8 mouse cellular contexts compared by ENCODE assay signal in the genomic region with DNA sequence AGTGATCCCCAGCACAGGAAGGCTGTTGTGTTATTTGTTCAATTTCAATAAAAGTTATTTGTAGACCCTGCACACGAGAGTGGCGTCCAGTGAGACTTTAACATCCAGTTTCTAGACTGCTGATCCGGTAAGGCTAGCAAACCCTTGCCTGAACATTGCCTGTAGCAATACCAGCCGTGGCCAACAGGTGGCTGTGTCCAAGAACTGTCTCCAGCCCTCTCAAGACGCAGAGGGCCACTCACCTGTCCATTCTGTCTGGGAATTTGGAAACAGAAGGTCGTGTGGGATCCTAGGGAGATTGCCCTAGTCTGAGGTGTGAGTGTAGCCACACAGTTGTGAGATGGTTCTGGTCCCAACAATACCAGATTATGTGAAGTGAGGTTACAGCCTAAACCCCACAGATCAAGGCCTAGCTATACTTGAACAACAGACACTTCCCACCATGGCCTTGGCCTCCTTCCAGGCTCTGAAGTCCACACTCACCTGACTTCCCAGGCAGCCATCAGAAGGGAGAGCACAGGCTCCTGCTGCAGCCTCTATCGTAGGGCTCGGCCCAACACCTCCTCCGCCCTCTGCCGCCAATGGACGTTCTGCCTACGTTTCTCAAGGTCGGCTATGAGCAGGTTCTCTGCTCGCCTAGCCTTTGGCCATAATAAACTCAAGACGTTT. TPM values are rescaled to one million over a fixed set of nuclear protein-coding genes. Genes with fewer than 3 reads are reported as not detected.
DNase-seq lines count a peak whose midpoint lies in the region; ATAC-seq lines count a peak whose summit lies in the region.

No protein-coding gene starts in this region.

- WGBS in forebrain, embryonic 14.5 days, result 60% methylated on average over 15 of the region's 15 CpGs
- WGBS in hindbrain, embryonic 15.5 days, result 63% methylated on average over 15 of the region's 15 CpGs
- WGBS in limb, embryonic 10.5 days, result 62% methylated on average over 15 of the region's 15 CpGs
- WGBS in midbrain, embryonic 13.5 days, result 62% methylated on average over 15 of the region's 15 CpGs

- H3K27ac ChIP-seq in brown adipose tissue, adult 24 weeks (replicated peaks; ENCODE audit: low read depth, low read length), result peak overlapping the region; percentile 99
- no peak overlapping the region for H3K27ac ChIP-seq in forebrain, embryonic 14.5 days (ENCODE audit: low read depth, low read length)
- 0 out of 2 replicates have a peak overlapping the region, but pooled peaks have one; percentile 16 for H3K27ac ChIP-seq in hindbrain, embryonic 15.5 days (replicated peaks)
- H3K27ac ChIP-seq in limb, embryonic 10.5 days, result 0 out of 2 replicates have a peak overlapping the region, but pooled peaks have one; percentile 22
- H3K27ac ChIP-seq in midbrain, embryonic 13.5 days, result peak overlapping the region; percentile 35; the same call in 1 of the 2 replicates

- DNase-seq in gastrocnemius, adult 18-20 months (ENCODE audit: low spot score), result peak; percentile 86
- no peak for DNase-seq in gastrocnemius, postnatal 25 days
- DNase-seq in forebrain, embryonic 14.5 days (ENCODE audit: low spot score), result peak; percentile 73
- DNase-seq in limb, embryonic 10.5 days (ENCODE audit: low spot score), result peak; percentile 84
- DNase-seq in splenic B cell, adult 2 months (ENCODE audit: low read depth, low spot score), result peak; percentile 88

- H3K9me3 ChIP-seq in forebrain, embryonic 14.5 days (replicated peaks; ENCODE audit: control insufficient read depth, low read length), result no peaks in the 10 kb centered on the region
- no peaks in the 10 kb centered on the region for H3K9me3 ChIP-seq in hindbrain, embryonic 15.5 days
- H3K9me3 ChIP-seq in limb, embryonic 10.5 days (replicated peaks), result no peaks in the 10 kb centered on the region
- no peaks in the 10 kb centered on the region for H3K9me3 ChIP-seq in midbrain, embryonic 13.5 days

- H3K9ac ChIP-seq in forebrain, embryonic 14.5 days (ENCODE audit: low read length), result no peak overlapping the region
- no peak overlapping the region for H3K9ac ChIP-seq in hindbrain, embryonic 15.5 days
- no peak overlapping the region for H3K9ac ChIP-seq in midbrain, embryonic 13.5 days (replicated peaks)

- ATAC-seq in forebrain, embryonic 14.5 days, result no peak
- no peak for ATAC-seq in hindbrain, embryonic 15.5 days (ENCODE audit: low FRiP score, low read depth)
- ATAC-seq in midbrain, embryonic 13.5 days, result no peak

- H3K36me3 ChIP-seq in forebrain, embryonic 14.5 days (ENCODE audit: control insufficient read depth, insufficient read depth, low read length), result peaks cover 41% of the 10 kb centered on the region
- peaks cover 12% of the 10 kb centered on the region; the same call in 1 of the 2 replicates for H3K36me3 ChIP-seq in hindbrain, embryonic 15.5 days
- peaks cover 52% of the 10 kb centered on the region for H3K36me3 ChIP-seq in limb, embryonic 10.5 days
- H3K36me3 ChIP-seq in midbrain, embryonic 13.5 days, result peaks cover 46% of the 10 kb centered on the region
- H3K36me3 ChIP-seq in splenic B cell, adult 2 months (ENCODE audit: control insufficient read depth, insufficient read depth, low read length, poor library complexity, severe bottlenecking), result no peaks in the 10 kb centered on the region

- H3K27me3 ChIP-seq in forebrain, embryonic 14.5 days (replicated peaks; ENCODE audit: control insufficient read depth, insufficient read depth, low read length), result no peaks in the 10 kb centered on the region
- H3K27me3 ChIP-seq in hindbrain, embryonic 15.5 days, result no peaks in the 10 kb centered on the region
- no peaks in the 10 kb centered on the region for H3K27me3 ChIP-seq in limb, embryonic 10.5 days (ENCODE audit: low read depth, poor library complexity, severe bottlenecking)
- no peaks in the 10 kb centered on the region for H3K27me3 ChIP-seq in midbrain, embryonic 13.5 days
- no peaks in the 10 kb centered on the region for H3K27me3 ChIP-seq in splenic B cell, adult 2 months (ENCODE audit: control insufficient read depth, insufficient read depth, low read length, poor library complexity, severe bottlenecking)

- H3K4me1 ChIP-seq in brown adipose tissue, adult 24 weeks (ENCODE audit: control insufficient read depth, insufficient read depth, insufficient read length, low read length), result peaks cover 33% of the 10 kb centered on the region
- peaks cover 31% of the 10 kb centered on the region for H3K4me1 ChIP-seq in forebrain, embryonic 14.5 days (ENCODE audit: control insufficient read depth, insufficient read depth, low read length)
- peaks cover 53% of the 10 kb centered on the region for H3K4me1 ChIP-seq in hindbrain, embryonic 15.5 days (replicated peaks)
- H3K4me1 ChIP-seq in limb, embryonic 10.5 days, result peaks cover 82% of the 10 kb centered on the region
- peaks cover 61% of the 10 kb centered on the region for H3K4me1 ChIP-seq in midbrain, embryonic 13.5 days (replicated peaks)

- H3K4me3 ChIP-seq in brown adipose tissue, adult 24 weeks (ENCODE audit: insufficient read depth, low read depth, low read length), result peak overlapping the region; percentile 44
- no peak overlapping the region for H3K4me3 ChIP-seq in forebrain, embryonic 14.5 days (ENCODE audit: low read depth, low read length)
- no peak overlapping the region for H3K4me3 ChIP-seq in hindbrain, embryonic 15.5 days
- no peak overlapping the region; the same call in 1 of the 2 replicates for H3K4me3 ChIP-seq in limb, embryonic 10.5 days
- no peak overlapping the region for H3K4me3 ChIP-seq in midbrain, embryonic 13.5 days (replicated peaks)

- H3K4me2 ChIP-seq in forebrain, embryonic 14.5 days (ENCODE audit: low read length), result 0 out of 2 replicates have a peak overlapping the region, but pooled peaks have one; percentile 0
- no peak overlapping the region for H3K4me2 ChIP-seq in hindbrain, embryonic 15.5 days
- H3K4me2 ChIP-seq in midbrain, embryonic 13.5 days (replicated peaks), result 0 out of 2 replicates have a peak overlapping the region, but pooled peaks have one; percentile 9

RNA-seq across cellular contexts. Expression of a gene that starts 1.6 kb away (rescaled TPM):
- total RNA-seq in gastrocnemius, adult 18-20 months (2021), result 10 to 100 TPM; 14.0 to 25.3 TPM
- 10 to 100 TPM; 12.0 to 15.2 TPM for total RNA-seq in gastrocnemius, postnatal 25 days (2021)
- polyA plus RNA-seq in brown adipose tissue, adult 24 weeks (2012; ENCODE audit: insufficient read depth, insufficient read length, missing spikeins), result 14.1 and 14.2 TPM in 2 replicates
- polyA plus RNA-seq in forebrain, embryonic 14.5 days (2014; fragmentation: Nextera tagmentation; extraction: Ambion mirVana), result 98.0 and 109 TPM in 2 replicates
- 65.8 and 67.4 TPM in 2 replicates for polyA plus RNA-seq in hindbrain, embryonic 15.5 days (2015; fragmentation: Nextera tagmentation; extraction: Ambion mirVana)
- polyA plus RNA-seq in limb, embryonic 10.5 days (2016; fragmentation: Nextera tagmentation; extraction: Ambion mirVana), result 160 and 168 TPM in 2 replicates
- 98.9 and 106 TPM in 2 replicates for polyA plus RNA-seq in midbrain, embryonic 13.5 days (2015; fragmentation: Nextera tagmentation; extraction: Ambion mirVana)

RNA-seq across cellular contexts. Expression of a gene that starts 3.1 kb away (rescaled TPM):
- total RNA-seq in gastrocnemius, adult 18-20 months (2021), result 10 to 100 TPM; 38.7 to 40.9 TPM
- total RNA-seq in gastrocnemius, postnatal 25 days (2021), result 10 to 100 TPM; 30.5 to 31.1 TPM
- 31.2 and 49.0 TPM in 2 replicates for polyA plus RNA-seq in brown adipose tissue, adult 24 weeks (2012; ENCODE audit: insufficient read depth, insufficient read length, missing spikeins)
- polyA plus RNA-seq in forebrain, embryonic 14.5 days (2014; fragmentation: Nextera tagmentation; extraction: Ambion mirVana), result 105 and 107 TPM in 2 replicates
- polyA plus RNA-seq in hindbrain, embryonic 15.5 days (2015; fragmentation: Nextera tagmentation; extraction: Ambion mirVana), result 119 and 129 TPM in 2 replicates
- 60.4 and 62.5 TPM in 2 replicates for polyA plus RNA-seq in limb, embryonic 10.5 days (2016; fragmentation: Nextera tagmentation; extraction: Ambion mirVana)
- 93.2 and 109 TPM in 2 replicates for polyA plus RNA-seq in midbrain, embryonic 13.5 days (2015; fragmentation: Nextera tagmentation; extraction: Ambion mirVana)

RNA-seq across cellular contexts. Expression of a gene that starts 10.6 kb away (rescaled TPM):
- 1 to 10 TPM; 1.4 to 1.5 TPM for total RNA-seq in gastrocnemius, adult 18-20 months (2021)
- total RNA-seq in gastrocnemius, postnatal 25 days (2021), result 1 to 10 TPM; 2.2 to 2.3 TPM
- 25.2 and 46.4 TPM in 2 replicates for polyA plus RNA-seq in brown adipose tissue, adult 24 weeks (2012; ENCODE audit: insufficient read depth, insufficient read length, missing spikeins)
- 2.6 and 3.3 TPM in 2 replicates for polyA plus RNA-seq in forebrain, embryonic 14.5 days (2014; fragmentation: Nextera tagmentation; extraction: Ambion mirVana)
- polyA plus RNA-seq in hindbrain, embryonic 15.5 days (2015; fragmentation: Nextera tagmentation; extraction: Ambion mirVana), result 7.5 and 8.4 TPM in 2 replicates
- 7.9 and 10.2 TPM in 2 replicates for polyA plus RNA-seq in limb, embryonic 10.5 days (2016; fragmentation: Nextera tagmentation; extraction: Ambion mirVana)
- polyA plus RNA-seq in midbrain, embryonic 13.5 days (2015; fragmentation: Nextera tagmentation; extraction: Ambion mirVana), result 7.0 and 10.0 TPM in 2 replicates

RNA-seq across cellular contexts. Expression of a gene that starts 12.5 kb away (rescaled TPM):
- 10 to 100 TPM; 14.0 to 15.3 TPM for total RNA-seq in gastrocnemius, adult 18-20 months (2021)
- total RNA-seq in gastrocnemius, postnatal 25 days (2021), result 10 to 100 TPM; 10.4 to 13.4 TPM
- 25.9 and 31.3 TPM in 2 replicates for polyA plus RNA-seq in brown adipose tissue, adult 24 weeks (2012; ENCODE audit: insufficient read depth, insufficient read length, missing spikeins)
- polyA plus RNA-seq in forebrain, embryonic 14.5 days (2014; fragmentation: Nextera tagmentation; extraction: Ambion mirVana), result 17.4 and 18.7 TPM in 2 replicates
- polyA plus RNA-seq in hindbrain, embryonic 15.5 days (2015; fragmentation: Nextera tagmentation; extraction: Ambion mirVana), result 17.6 and 19.5 TPM in 2 replicates
- 20.1 and 22.5 TPM in 2 replicates for polyA plus RNA-seq in limb, embryonic 10.5 days (2016; fragmentation: Nextera tagmentation; extraction: Ambion mirVana)
- polyA plus RNA-seq in midbrain, embryonic 13.5 days (2015; fragmentation: Nextera tagmentation; extraction: Ambion mirVana), result 16.5 and 19.1 TPM in 2 replicates

RNA-seq across cellular contexts. Expression of a gene that starts 14.4 kb away (rescaled TPM):
- under 1 TPM; 0.19 to 0.23 TPM for total RNA-seq in gastrocnemius, adult 18-20 months (2021)
- under 1 TPM; 0.38 to 0.72 TPM for total RNA-seq in gastrocnemius, postnatal 25 days (2021)
- 0.63 TPM in 1 of 2 replicates, not detected in the other for polyA plus RNA-seq in brown adipose tissue, adult 24 weeks (2012; ENCODE audit: insufficient read depth, insufficient read length, missing spikeins)
- polyA plus RNA-seq in forebrain, embryonic 14.5 days (2014; fragmentation: Nextera tagmentation; extraction: Ambion mirVana), result 0.66 and 1.0 TPM in 2 replicates
- polyA plus RNA-seq in hindbrain, embryonic 15.5 days (2015; fragmentation: Nextera tagmentation; extraction: Ambion mirVana), result 1.8 and 2.2 TPM in 2 replicates
- 0.56 and 0.82 TPM in 2 replicates for polyA plus RNA-seq in limb, embryonic 10.5 days (2016; fragmentation: Nextera tagmentation; extraction: Ambion mirVana)
- polyA plus RNA-seq in midbrain, embryonic 13.5 days (2015; fragmentation: Nextera tagmentation; extraction: Ambion mirVana), result 1.1 and 1.8 TPM in 2 replicates
